Mouse (Mus musculus) liver, postnatal 0 days (tissue): ENCODE data around the gene Gm20708. TPM values are rescaled to one million over a fixed set of nuclear protein-coding genes. Genes with fewer than 3 reads are reported as not detected.
A peak's percentile ranks its signal among the peaks of the same experiment; 100 is the strongest.

Source experiments
- ATAC-seq: fragments of 200-750 bp; cut with Nextera tagmentation; 2 replicates; pipeline ENCODE4 v1.8.0; 2017; ENCODE audit warnings: mild to moderate bottlenecking, moderate library complexity
- DNase-seq: peaks from one replicate; pipeline ENCODE4 v3.0.0-alpha.2; 2016
- H3K27ac ChIP-seq: fragments of 300-500 bp; sonication (generic); 2 replicates; pipeline ENCODE4 v1.5.1; 2014; ENCODE audit warnings: antibody characterized with exemption, moderate library complexity, mild to moderate bottlenecking, low read depth
- H3K27me3 ChIP-seq: fragments of 300-500 bp; sonication (generic); 2 replicates; pipeline ENCODE4 v1.6.1; 2014; ENCODE audit warnings: low read length, control low read depth, mixed read lengths; ENCODE audit not compliant: insufficient read depth
- H3K36me3 ChIP-seq: fragments of 300-500 bp; sonication (generic); replicated peaks from 2 replicates; pipeline ENCODE4 v1.6.1; 2014; ENCODE audit warnings: mild to moderate bottlenecking, control low read depth, low read length, moderate library complexity, mixed read lengths; ENCODE audit not compliant: insufficient read depth
- H3K4me1 ChIP-seq: fragments of 300-500 bp; sonication (generic); 2 replicates; pipeline ENCODE4 v1.6.1; 2014; ENCODE audit warnings: antibody characterized with exemption, mild to moderate bottlenecking, control low read depth; ENCODE audit not compliant: insufficient read depth
- H3K4me2 ChIP-seq: fragments of 300-500 bp; sonication (generic); 2 replicates; pipeline ENCODE4 v1.6.1; 2014; ENCODE audit warnings: low read depth, mild to moderate bottlenecking, low read length, moderate library complexity, mixed read lengths
- H3K4me3 ChIP-seq: fragments of 300-500 bp; sonication (generic); 2 replicates; pipeline ENCODE4 v1.5.1; 2014; ENCODE audit warnings: low read depth, low read length
- H3K9ac ChIP-seq: fragments of 300-500 bp; sonication (generic); replicated peaks from 2 replicates; pipeline ENCODE4 v1.6.1; 2014; ENCODE audit warnings: mild to moderate bottlenecking, moderate library complexity
- H3K9me3 ChIP-seq: fragments of 300-500 bp; sonication (generic); 2 replicates; pipeline ENCODE4 v1.6.1; 2016; ENCODE audit warnings: mild to moderate bottlenecking, control low read depth, low read length, mixed read lengths
- CTCF ChIP-seq: sonication (generic); IDR thresholded peaks from 2 replicates; pipeline ENCODE4 v1.5.1; 2016; ENCODE audit warnings: antibody characterized with exemption, low read depth
- EP300 ChIP-seq: IDR thresholded peaks from 2 replicates; pipeline ENCODE4 v1.6.1; 2016; ENCODE audit warnings: antibody characterized with exemption, low read depth, mild to moderate bottlenecking
- WGBS: fragments of 180-500 bp; shearing (Covaris S2); extraction: QIAGEN DNeasy Blood & Tissue Kit; methylation state at CpG from one replicate; pipeline ENCODE4 v1.1.7; 2014; ENCODE audit not compliant: insufficient replicate concordance; 5-methylcytosine and 5-hydroxymethylcytosine counted together
- polyA plus RNA-seq: library from polyadenylated mRNA; unstranded; fragments of >200 nt; fragmentation: Nextera tagmentation; extraction: Ambion mirVana; gene quantifications from 2 replicates; pipeline ENCODE4 v1.2.1, GENCODE M21; 2015

The Gm20708 gene
- polyA plus RNA-seq, 1 experiment from 2014 or later: 0.48 TPM

GRCm38 (mm10) chr11:117882208-117882607, 72.7 kb downstream of the Gm20708 start:
- H3K4me2 ChIP-seq: no peak overlapping the region
- H3K9ac ChIP-seq: no peak overlapping the region
- TF ChIP-seq EP300: no peak
- TF ChIP-seq CTCF: no peak
- no peaks in the 10 kb centered on the region for H3K27me3 ChIP-seq
- H3K9me3 ChIP-seq: no peaks in the 10 kb centered on the region
- 54% methylated on average over 1 of the region's 1 CpGs for WGBS
- H3K36me3 ChIP-seq: no peaks in the 10 kb centered on the region
- H3K4me1 ChIP-seq: peaks cover 48% of the 10 kb centered on the region
- peak overlapping the region; percentile 44 for H3K27ac ChIP-seq
- DNase-seq (no peak), ATAC-seq (no peak)
- no peak overlapping the region for H3K4me3 ChIP-seq

- Histone ChIP-seq H3K27ac (peak overlapping the region; percentile 44; the same call in 1 of the 2 replicates), H3K9me3 (no peaks in the 10 kb centered on the region), H3K4me2 (no peak overlapping the region), H3K9ac (no peak overlapping the region), H3K4me3 (no peak overlapping the region), H3K27me3 (no peaks in the 10 kb centered on the region), H3K4me1 (peaks cover 48% of the 10 kb centered on the region), H3K36me3 (no peaks in the 10 kb centered on the region)
- 20% methylated on average over 5 of the region's 5 CpGs for WGBS
- TF ChIP-seq EP300 (no peak), CTCF (no peak)
- ATAC-seq: peak; percentile 40
- no peak for DNase-seq
Measured at GRCm38 (mm10) chr11:117886000-117886399, 76.5 kb downstream of the Gm20708 start.

- Histone ChIP-seq H3K27me3 (no peaks in the 10 kb centered on the region), H3K27ac (0 out of 2 replicates have a peak overlapping the region, but pooled peaks have one; percentile 39), H3K9ac (no peak overlapping the region), H3K9me3 (no peaks in the 10 kb centered on the region), H3K4me2 (no peak overlapping the region), H3K4me1 (peaks cover 47% of the 10 kb centered on the region), H3K4me3 (no peak overlapping the region), H3K36me3 (no peaks in the 10 kb centered on the region)
- ATAC-seq (no peak), DNase-seq (no peak)
- WGBS: 53% methylated on average over 20 of the region's 20 CpGs
- no peak for TF ChIP-seq CTCF
- no peak for TF ChIP-seq EP300
Measured at GRCm38 (mm10) chr11:117888168-117888852, 78.8 kb downstream of the Gm20708 start.

GRCm38 (mm10) chr11:117888853-117889822, 79.7 kb downstream of the Gm20708 start:
- Histone ChIP-seq H3K4me1 (peaks cover 47% of the 10 kb centered on the region), H3K4me2 (peak overlapping the region; percentile 26; the same call in 1 of the 2 replicates), H3K9me3 (no peaks in the 10 kb centered on the region), H3K27me3 (no peaks in the 10 kb centered on the region), H3K36me3 (no peaks in the 10 kb centered on the region), H3K27ac (peak overlapping the region; percentile 69), H3K9ac (0 out of 2 replicates have a peak overlapping the region, but pooled peaks have one; percentile 2), H3K4me3 (no peak overlapping the region)
- ATAC-seq: peak; percentile 24; the same call in 1 of the 2 replicates
- 40% methylated on average over 31 of the region's 33 CpGs for WGBS
- DNase-seq: peak; percentile 63
- 0 out of 2 replicates have a peak, but pooled peaks have one; percentile 2 for TF ChIP-seq CTCF
- no peak for TF ChIP-seq EP300

Other genes with a start within 250 kb of the Gm20708 start
- 2.8 and 3.0 TPM in 2 replicates for gene Tnrc6c, start 155.4 kb upstream of the Gm20708 start, polyA plus RNA-seq
- 6.3 and 6.8 TPM in 2 replicates for gene Tmc8, start 27.6 kb upstream of the Gm20708 start, polyA plus RNA-seq
- 19.0 and 20.2 TPM in 2 replicates for gene Tmc6, start 27.5 kb upstream of the Gm20708 start, polyA plus RNA-seq
- gene 6030468B19Rik, start 12.0 kb upstream of the Gm20708 start, polyA plus RNA-seq: 32.7 and 33.8 TPM in 2 replicates
- gene Syngr2, start within 50 bp of the Gm20708 start, polyA plus RNA-seq: 60.6 and 62.2 TPM in 2 replicates
- gene Afmid, start 16.3 kb downstream of the Gm20708 start, polyA plus RNA-seq: 32.9 and 34.4 TPM in 2 replicates
- 96.8 and 101 TPM in 2 replicates for gene Tk1, start 16.4 kb downstream of the Gm20708 start, polyA plus RNA-seq
- 193 and 197 TPM in 2 replicates for gene Birc5, start 39.6 kb downstream of the Gm20708 start, polyA plus RNA-seq
- not detected in 2 replicates for gene Tmem235, start 51.1 kb downstream of the Gm20708 start, polyA plus RNA-seq
- gene Tha1, start 63.8 kb downstream of the Gm20708 start, polyA plus RNA-seq: 6.6 and 7.1 TPM in 2 replicates
- gene Socs3, start 160.4 kb downstream of the Gm20708 start, polyA plus RNA-seq: 3.5 and 5.8 TPM in 2 replicates
- gene Pgs1, start 176.6 kb downstream of the Gm20708 start, polyA plus RNA-seq: 9.1 and 10.1 TPM in 2 replicates